Mouse (Mus musculus) limb, embryonic 11.5 days (tissue): ENCODE measurements around the gene Foxred2. TPM values are rescaled to one million over a fixed set of nuclear protein-coding genes. Genes with fewer than 3 reads are reported as not detected.

Experiments used
- ATAC-seq: fragments of 200-750 bp; cut with Nextera tagmentation; 2 replicates; pipeline ENCODE4 v1.8.0; 2017; ENCODE audit warnings: low read depth; ENCODE audit not compliant: insufficient number of reproducible peaks, low FRiP score, low TSS enrichment
- DNase-seq: peaks from one replicate; pipeline ENCODE4 v3.0.0-alpha.2; 2015; ENCODE audit warnings: low spot score
- H3K27ac ChIP-seq: fragments of 300-500 bp; sonication (generic); replicated peaks from 2 replicates; pipeline ENCODE4 v1.5.1; 2014; ENCODE audit warnings: low read depth, mild to moderate bottlenecking, low read length
- H3K27me3 ChIP-seq: fragments of 300-500 bp; sonication (generic); 2 replicates; pipeline ENCODE4 v1.6.1; 2014; ENCODE audit warnings: mild to moderate bottlenecking, low read length, mixed read lengths; ENCODE audit not compliant: control insufficient read depth, insufficient read depth
- H3K36me3 ChIP-seq: fragments of 300-500 bp; sonication (generic); 2 replicates; pipeline ENCODE4 v1.6.1; 2014; ENCODE audit warnings: mild to moderate bottlenecking, low read length, moderate library complexity, mixed read lengths; ENCODE audit not compliant: control insufficient read depth, insufficient read depth
- H3K4me1 ChIP-seq: fragments of 300-500 bp; sonication (generic); 2 replicates; pipeline ENCODE4 v1.6.1; 2014; ENCODE audit warnings: low read length, mixed read lengths; ENCODE audit not compliant: control insufficient read depth, insufficient read depth
- H3K4me2 ChIP-seq: fragments of 300-500 bp; sonication (generic); 2 replicates; pipeline ENCODE4 v1.6.1; 2014; ENCODE audit warnings: low read depth, mild to moderate bottlenecking, moderate library complexity; ENCODE audit not compliant: severe bottlenecking
- H3K4me3 ChIP-seq: fragments of 300-500 bp; sonication (generic); 2 replicates; pipeline ENCODE4 v1.5.1; 2014; ENCODE audit warnings: low read depth, low read length
- H3K9ac ChIP-seq: fragments of 300-500 bp; sonication (generic); 2 replicates; pipeline ENCODE4 v1.6.1; 2014; ENCODE audit warnings: mild to moderate bottlenecking, low read length
- H3K9me3 ChIP-seq: fragments of 300-500 bp; sonication (generic); 2 replicates; pipeline ENCODE4 v1.6.1; 2016; ENCODE audit warnings: low read length; ENCODE audit not compliant: control insufficient read depth
- WGBS: fragments of 180-500 bp; shearing (Covaris S2); extraction: QIAGEN DNeasy Blood & Tissue Kit; methylation state at CpG from one replicate; pipeline ENCODE4 v1.1.7; 2014; 5-methylcytosine and 5-hydroxymethylcytosine counted together
- polyA plus RNA-seq: library from polyadenylated mRNA; unstranded; fragments of >200 nt; fragmentation: Nextera tagmentation; extraction: Ambion mirVana; gene quantifications from 2 replicates; pipeline ENCODE4 v1.2.1, GENCODE M21; 2014

Gene Foxred2
- polyA plus RNA-seq, 1 experiment from 2014 or later = 6.1 TPM

GRCm38 (mm10) chr15:77977663-77978062, 21.1 kb upstream of the Foxred2 start:
- no peak for ATAC-seq
- no peak overlapping the region for H3K9ac ChIP-seq
- H3K36me3 ChIP-seq = no peaks in the 10 kb centered on the region
- H3K4me1 ChIP-seq = no peaks in the 10 kb centered on the region
- no peak overlapping the region for H3K27ac ChIP-seq
- DNase-seq = no peak
- H3K27me3 ChIP-seq = no peaks in the 10 kb centered on the region
- H3K9me3 ChIP-seq = no peaks in the 10 kb centered on the region
- whole genome bisulfite sequencing = 63% methylated on average over 3 of the region's 3 CpGs
- H3K4me2 ChIP-seq = no peak overlapping the region
- H3K4me3 ChIP-seq = no peak overlapping the region

- H3K27me3 ChIP-seq = no peaks in the 10 kb centered on the region
- WGBS = 75% methylated on average over 6 of the region's 6 CpGs
Measured at GRCm38 (mm10) chr15:77974165-77974841, 17.8 kb upstream of the Foxred2 start.

GRCm38 (mm10) chr15:77970470-77971292, 14.2 kb upstream of the Foxred2 start, which contains the start of gene Eif3d:
Gene Eif3d (minus strand): TSS chr15:77970813.
- H3K27ac ChIP-seq = peak within 1 kb of the TSS; percentile 97
- peak within 1 kb of the TSS; percentile 92 for H3K4me3 ChIP-seq
- peaks cover 5% of the 10 kb centered on the region; the same call in 1 of the 2 replicates for H3K4me1 ChIP-seq
- peak within 1 kb of the TSS; percentile 90 for H3K4me2 ChIP-seq
- DNase-seq = peak; percentile 95
- H3K9ac ChIP-seq = peak within 1 kb of the TSS; percentile 92
- under 1% methylated on average over 72 of the region's 72 CpGs for WGBS
- peak; percentile 76 for ATAC-seq
- H3K9me3 ChIP-seq = no peaks in the 10 kb centered on the region
- H3K36me3 ChIP-seq = peaks cover 21% of the 10 kb centered on the region
- no peaks in the 10 kb centered on the region for H3K27me3 ChIP-seq

More at GRCm38 (mm10) chr15:77974165-77974841, 17.8 kb upstream of the Foxred2 start:
- DNase-seq = no peak
- H3K9me3 ChIP-seq = no peaks in the 10 kb centered on the region
- no peak overlapping the region for H3K27ac ChIP-seq
- H3K4me1 ChIP-seq = peaks cover 5% of the 10 kb centered on the region; the same call in 1 of the 2 replicates
- no peak for ATAC-seq
- H3K9ac ChIP-seq = no peak overlapping the region
- no peaks in the 10 kb centered on the region for H3K36me3 ChIP-seq
- H3K4me2 ChIP-seq = no peak overlapping the region
- no peak overlapping the region for H3K4me3 ChIP-seq

DNA sequence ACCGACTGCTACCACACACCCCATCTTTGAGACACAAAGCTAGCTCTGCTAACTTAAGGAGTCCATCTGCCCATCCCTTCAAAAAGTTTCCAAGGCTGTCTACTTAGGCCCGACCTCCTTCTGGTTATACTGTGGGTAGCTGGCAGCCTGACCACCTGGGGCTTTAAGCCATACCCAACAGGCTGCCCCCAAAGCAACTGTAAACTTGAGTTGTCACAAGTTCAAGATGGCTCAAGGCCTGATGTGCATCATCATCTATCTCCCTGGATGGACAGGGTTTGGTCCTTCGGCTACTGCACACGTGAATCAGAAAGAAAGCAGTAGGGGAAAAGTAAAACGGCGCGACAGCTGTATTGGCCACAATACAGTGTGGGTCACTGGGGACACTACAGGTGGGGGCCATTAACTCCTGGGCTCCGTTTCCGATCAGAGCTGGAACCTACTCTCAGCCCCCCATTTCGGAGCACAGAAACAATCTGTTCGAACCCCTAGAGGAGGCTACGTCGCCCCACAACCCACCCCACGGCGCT, 13.5 kb upstream of the Foxred2 start:
- H3K4me1 ChIP-seq = peaks cover 5% of the 10 kb centered on the region; the same call in 1 of the 2 replicates
- peaks cover 27% of the 10 kb centered on the region for H3K36me3 ChIP-seq
- ATAC-seq = no peak
- H3K27me3 ChIP-seq = no peaks in the 10 kb centered on the region
- H3K9me3 ChIP-seq = no peaks in the 10 kb centered on the region
- 4% methylated on average over 15 of the region's 15 CpGs for WGBS
- DNase-seq = no peak
- peak overlapping the region; percentile 97 for H3K27ac ChIP-seq
- peak overlapping the region; percentile 90 for H3K4me2 ChIP-seq
- peak overlapping the region; percentile 92 for H3K4me3 ChIP-seq
- peak overlapping the region; percentile 92 for H3K9ac ChIP-seq

DNA sequence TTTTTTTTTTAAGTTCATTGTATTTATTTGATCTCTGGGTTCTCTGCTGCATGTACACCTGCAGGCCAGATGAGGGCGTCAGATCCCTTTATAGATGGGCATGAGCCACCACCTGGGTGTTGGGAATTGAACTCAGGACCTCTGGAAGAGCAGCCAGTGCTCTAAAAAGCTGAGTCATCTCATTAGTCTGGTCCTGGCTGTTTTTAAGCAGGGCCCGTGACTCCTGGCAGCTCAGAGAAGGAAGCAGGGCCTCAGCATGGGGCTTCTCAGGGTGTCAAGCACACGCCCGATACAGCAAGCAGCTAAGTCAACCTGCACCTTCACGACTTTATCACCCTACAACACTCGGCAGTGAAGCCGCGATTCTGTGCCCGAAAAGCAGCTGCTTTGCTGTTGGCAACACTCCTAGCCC, 8.6 kb upstream of the Foxred2 start:
- 86% methylated on average over 9 of the region's 9 CpGs for WGBS
- Histone ChIP-seq H3K4me3 (no peak overlapping the region), H3K9ac (no peak overlapping the region), H3K9me3 (no peaks in the 10 kb centered on the region), H3K27me3 (no peaks in the 10 kb centered on the region), H3K4me2 (no peak overlapping the region), H3K4me1 (peaks cover 5% of the 10 kb centered on the region; the same call in 1 of the 2 replicates), H3K27ac (no peak overlapping the region), H3K36me3 (peaks cover 63% of the 10 kb centered on the region)
- no peak for ATAC-seq
- no peak for DNase-seq

DNA sequence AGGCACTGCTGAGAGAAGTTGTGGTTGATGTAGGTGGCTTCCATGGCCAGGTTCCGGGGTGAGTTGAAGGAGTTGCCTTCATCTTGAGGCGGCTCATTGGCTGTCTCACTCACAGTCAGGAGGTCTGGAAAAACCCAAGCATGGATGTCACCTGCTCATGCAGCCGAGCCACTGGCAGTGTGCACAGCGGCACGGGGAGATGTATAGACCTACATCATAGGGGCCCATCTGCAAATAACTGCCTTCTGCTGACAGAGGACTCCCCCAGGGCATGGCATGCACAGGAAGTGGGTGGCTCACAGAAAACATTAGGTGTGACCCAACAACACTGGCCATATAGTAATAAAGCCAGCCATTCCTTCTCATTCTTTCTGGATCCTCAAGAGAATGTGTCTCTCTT, 5.9 kb upstream of the Foxred2 start:
- 93% methylated on average over 5 of the region's 5 CpGs for WGBS
- ATAC-seq (no peak), DNase-seq (no peak)
- Histone ChIP-seq H3K4me1 (no peaks in the 10 kb centered on the region), H3K4me3 (no peak overlapping the region), H3K4me2 (no peak overlapping the region), H3K9me3 (no peaks in the 10 kb centered on the region), H3K9ac (no peak overlapping the region), H3K27me3 (no peaks in the 10 kb centered on the region), H3K36me3 (peaks cover 72% of the 10 kb centered on the region), H3K27ac (no peak overlapping the region)

- no peak overlapping the region for H3K4me2 ChIP-seq
- peaks cover 4% of the 10 kb centered on the region for H3K27me3 ChIP-seq
- H3K36me3 ChIP-seq = peaks cover 59% of the 10 kb centered on the region
- no peak overlapping the region for H3K27ac ChIP-seq
- DNase-seq (no peak), ATAC-seq (no peak)
- H3K9ac ChIP-seq = no peak overlapping the region
- 91% methylated on average over 6 of the region's 6 CpGs for WGBS
- no peaks in the 10 kb centered on the region for H3K9me3 ChIP-seq
- H3K4me3 ChIP-seq = no peak overlapping the region
- H3K4me1 ChIP-seq = peaks cover 7% of the 10 kb centered on the region
Measured at GRCm38 (mm10) chr15:77960693-77961092, 4.2 kb upstream of the Foxred2 start.

- Histone ChIP-seq H3K9ac (no peak overlapping the region), H3K4me1 (peaks cover 9% of the 10 kb centered on the region), H3K27ac (no peak overlapping the region), H3K27me3 (peaks cover 9% of the 10 kb centered on the region), H3K4me3 (no peak overlapping the region), H3K36me3 (peaks cover 38% of the 10 kb centered on the region), H3K4me2 (no peak overlapping the region), H3K9me3 (no peaks in the 10 kb centered on the region)
- ATAC-seq (no peak), DNase-seq (no peak)
- 59% methylated on average over 3 of the region's 3 CpGs for WGBS
Measured at GRCm38 (mm10) chr15:77958071-77958470, 1.5 kb upstream of the Foxred2 start.
